Mouse (Mus musculus) midbrain, embryonic 16.5 days (tissue): ENCODE data around the gene Ablim1. TPM values are rescaled to one million over a fixed set of nuclear protein-coding genes. Genes with fewer than 3 reads are reported as not detected.

Source experiments
- ATAC-seq: fragments of 200-750 bp; cut with Nextera tagmentation; 2 replicates; pipeline ENCODE4 v1.8.0; 2017; ENCODE audit warnings: moderate TSS enrichment
- H3K27ac ChIP-seq: fragments of 300-500 bp; sonication (generic); 2 replicates; pipeline ENCODE4 v1.5.1; 2014; ENCODE audit warnings: mild to moderate bottlenecking, low read length, mixed read lengths
- H3K27me3 ChIP-seq: fragments of 300-500 bp; sonication (generic); 2 replicates; pipeline ENCODE4 v1.6.1; 2014; ENCODE audit warnings: low read depth, low read length, mixed read lengths; ENCODE audit not compliant: control insufficient read depth, insufficient read depth
- H3K36me3 ChIP-seq: fragments of 300-500 bp; sonication (generic); 2 replicates; pipeline ENCODE4 v1.6.1; 2014; ENCODE audit warnings: mild to moderate bottlenecking, low read length, moderate library complexity, mixed read lengths; ENCODE audit not compliant: control insufficient read depth, insufficient read depth
- H3K4me1 ChIP-seq: fragments of 300-500 bp; sonication (generic); 2 replicates; pipeline ENCODE4 v1.6.1; 2014; ENCODE audit warnings: mild to moderate bottlenecking, low read length, mixed read lengths; ENCODE audit not compliant: control insufficient read depth, insufficient read depth
- H3K4me2 ChIP-seq: fragments of 300-500 bp; sonication (generic); 2 replicates; pipeline ENCODE4 v1.6.1; 2014; ENCODE audit warnings: mild to moderate bottlenecking, low read length, mixed read lengths
- H3K4me3 ChIP-seq: fragments of 300-500 bp; sonication (generic); 2 replicates; pipeline ENCODE4 v1.5.1; 2014; ENCODE audit warnings: low read depth, mild to moderate bottlenecking, low read length, moderate library complexity, mixed read lengths
- H3K9ac ChIP-seq: fragments of 300-500 bp; sonication (generic); 2 replicates; pipeline ENCODE4 v1.6.1; 2014; ENCODE audit warnings: low read depth, low read length, mixed read lengths
- H3K9me3 ChIP-seq: fragments of 300-500 bp; sonication (generic); replicated peaks from 2 replicates; pipeline ENCODE4 v1.6.1; 2014; ENCODE audit warnings: mild to moderate bottlenecking, low read length, mixed read lengths; ENCODE audit not compliant: control insufficient read depth, poor library complexity, severe bottlenecking
- WGBS: fragments of 180-500 bp; shearing (Covaris S2); extraction: QIAGEN DNeasy Blood & Tissue Kit; methylation state at CpG from one replicate; pipeline ENCODE4 v1.1.7; 2014; 5-methylcytosine and 5-hydroxymethylcytosine counted together
- polyA plus RNA-seq: library from polyadenylated mRNA; unstranded; fragments of >200 nt; fragmentation: Nextera tagmentation; extraction: Ambion mirVana; gene quantifications from 2 replicates; pipeline ENCODE4 v1.2.1, GENCODE M21; 2015

Ablim1 gene
- polyA plus RNA-seq, 1 experiment from 2014 or later = 66.2 TPM

DNA sequence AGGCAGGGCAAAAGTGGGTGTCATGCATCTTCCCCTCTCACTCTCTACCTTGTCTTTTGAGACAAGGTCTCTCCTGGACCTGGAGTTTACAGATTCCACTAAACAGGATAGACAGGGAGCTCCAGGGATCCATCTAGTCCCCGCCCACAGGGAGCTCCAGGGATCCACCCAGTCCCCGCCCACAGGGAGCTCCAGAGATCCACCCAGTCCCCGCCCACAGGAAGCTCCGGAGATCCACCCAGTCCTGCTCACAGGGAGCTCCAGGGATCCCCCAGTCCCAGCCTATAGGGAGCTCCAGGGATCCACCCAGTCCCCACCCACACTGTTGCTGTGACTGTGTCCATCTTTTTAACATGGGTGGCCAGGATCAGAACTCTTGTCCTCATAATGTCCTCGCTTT, 16.7 kb downstream of the Ablim1 start:
- no peaks in the 10 kb centered on the region for H3K4me1 ChIP-seq
- H3K4me3 ChIP-seq = no peak overlapping the region
- no peak for ATAC-seq
- no peaks in the 10 kb centered on the region for H3K27me3 ChIP-seq
- H3K36me3 ChIP-seq = no peaks in the 10 kb centered on the region
- WGBS = 79% methylated on average over 5 of the region's 5 CpGs
- no peak overlapping the region for H3K4me2 ChIP-seq
- no peak overlapping the region for H3K9ac ChIP-seq
- no peaks in the 10 kb centered on the region for H3K9me3 ChIP-seq
- no peak overlapping the region for H3K27ac ChIP-seq

DNA sequence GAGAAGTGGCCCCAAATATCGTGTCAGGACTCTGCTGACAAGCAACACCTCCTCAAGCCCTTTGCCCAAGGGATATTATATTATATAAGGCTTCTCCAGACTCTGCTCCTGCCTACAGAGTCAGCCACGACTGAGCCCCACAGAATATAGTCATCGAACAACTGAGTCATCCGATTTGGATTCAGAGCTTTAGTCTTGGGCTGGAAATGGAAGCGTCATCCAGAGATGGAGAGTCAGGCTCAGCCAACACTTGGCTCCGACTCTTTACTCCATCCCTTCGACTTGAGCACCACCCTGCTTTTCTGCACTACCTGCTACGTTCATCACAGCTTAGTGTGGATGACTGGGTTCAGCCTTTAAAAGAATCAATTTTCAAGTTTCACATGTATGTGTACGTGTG, 17.3 kb downstream of the Ablim1 start:
- no peaks in the 10 kb centered on the region for H3K9me3 ChIP-seq
- no peaks in the 10 kb centered on the region for H3K27me3 ChIP-seq
- no peak overlapping the region for H3K27ac ChIP-seq
- H3K9ac ChIP-seq = no peak overlapping the region
- WGBS = 92% methylated on average over 9 of the region's 9 CpGs
- no peak overlapping the region for H3K4me2 ChIP-seq
- ATAC-seq = no peak
- H3K4me1 ChIP-seq = no peaks in the 10 kb centered on the region
- no peaks in the 10 kb centered on the region for H3K36me3 ChIP-seq
- H3K4me3 ChIP-seq = no peak overlapping the region

DNA sequence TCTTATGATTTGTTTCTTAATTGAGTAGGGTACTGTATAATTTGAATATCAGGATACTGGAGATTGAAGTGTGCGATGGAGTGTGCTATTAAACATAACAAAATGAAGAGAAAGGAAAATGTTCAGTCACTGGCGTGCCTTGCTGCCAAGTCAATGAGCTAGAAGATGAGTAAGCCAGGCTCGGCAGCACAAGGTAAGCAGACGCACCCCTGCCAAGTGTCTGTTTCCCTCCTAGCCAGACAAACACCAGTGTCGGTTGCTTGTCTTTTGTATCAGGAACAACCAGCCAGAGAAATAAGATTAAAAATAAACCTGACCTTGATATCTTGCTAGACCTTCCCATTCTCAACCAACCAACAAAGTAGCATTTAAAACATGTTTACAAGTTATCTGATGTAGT, 18.2 kb downstream of the Ablim1 start:
- Histone ChIP-seq H3K4me1 (no peaks in the 10 kb centered on the region), H3K9me3 (no peaks in the 10 kb centered on the region), H3K36me3 (no peaks in the 10 kb centered on the region), H3K9ac (no peak overlapping the region), H3K4me2 (no peak overlapping the region), H3K4me3 (no peak overlapping the region), H3K27ac (no peak overlapping the region), H3K27me3 (no peaks in the 10 kb centered on the region)
- 77% methylated on average over 5 of the region's 5 CpGs for WGBS
- no peak for ATAC-seq

DNA sequence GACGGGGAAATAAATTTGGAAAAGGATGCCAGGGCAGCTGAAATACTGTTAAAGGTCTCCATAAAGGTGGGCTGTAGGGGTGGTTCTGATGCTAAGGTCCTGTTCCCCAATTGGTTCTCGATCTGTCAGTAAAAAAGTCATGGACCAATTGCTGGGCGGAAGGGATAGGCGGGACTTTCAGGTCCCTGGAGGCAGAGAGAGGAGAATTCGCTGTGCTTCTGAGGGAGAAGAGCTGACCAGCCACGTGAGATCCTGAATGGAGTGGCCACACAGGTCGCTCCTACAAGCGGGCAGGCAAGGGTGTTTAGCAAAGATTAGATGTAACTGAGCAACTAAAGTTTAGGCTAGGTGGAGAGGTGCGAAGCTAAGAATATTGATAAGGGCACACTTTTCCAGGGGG, 19.2 kb downstream of the Ablim1 start:
- H3K4me1 ChIP-seq = no peaks in the 10 kb centered on the region
- no peaks in the 10 kb centered on the region for H3K36me3 ChIP-seq
- 64% methylated on average over 9 of the region's 9 CpGs for WGBS
- H3K9ac ChIP-seq = no peak overlapping the region
- no peaks in the 10 kb centered on the region for H3K27me3 ChIP-seq
- no peak for ATAC-seq
- H3K27ac ChIP-seq = no peak overlapping the region
- no peaks in the 10 kb centered on the region for H3K9me3 ChIP-seq
- H3K4me3 ChIP-seq = no peak overlapping the region
- H3K4me2 ChIP-seq = no peak overlapping the region

DNA sequence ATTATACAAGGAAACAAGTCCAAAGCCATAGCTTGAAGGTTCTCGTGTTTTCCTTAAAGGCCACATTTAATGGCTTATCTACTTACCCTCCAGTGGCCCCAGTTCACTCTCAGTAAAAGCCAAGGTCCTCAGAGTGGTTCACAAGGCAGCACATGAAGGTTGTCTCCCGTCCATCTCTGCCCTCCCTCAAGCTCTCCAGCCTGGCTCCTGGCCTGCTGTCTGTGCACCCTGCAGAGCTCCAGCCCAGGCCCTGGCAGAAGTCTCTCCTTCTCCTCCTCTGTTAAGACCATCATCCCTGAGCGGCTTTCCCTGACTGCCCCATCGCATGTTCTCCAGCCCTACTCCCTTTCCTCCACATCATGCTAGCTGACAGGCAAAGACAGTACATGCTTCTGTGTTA, 20.4 kb downstream of the Ablim1 start:
- H3K9me3 ChIP-seq = no peaks in the 10 kb centered on the region
- WGBS = 84% methylated on average over 4 of the region's 4 CpGs
- H3K27me3 ChIP-seq = no peaks in the 10 kb centered on the region
- no peak overlapping the region for H3K27ac ChIP-seq
- no peak overlapping the region for H3K4me2 ChIP-seq
- H3K36me3 ChIP-seq = no peaks in the 10 kb centered on the region
- H3K9ac ChIP-seq = no peak overlapping the region
- no peaks in the 10 kb centered on the region for H3K4me1 ChIP-seq
- no peak overlapping the region for H3K4me3 ChIP-seq
- ATAC-seq = no peak

DNA sequence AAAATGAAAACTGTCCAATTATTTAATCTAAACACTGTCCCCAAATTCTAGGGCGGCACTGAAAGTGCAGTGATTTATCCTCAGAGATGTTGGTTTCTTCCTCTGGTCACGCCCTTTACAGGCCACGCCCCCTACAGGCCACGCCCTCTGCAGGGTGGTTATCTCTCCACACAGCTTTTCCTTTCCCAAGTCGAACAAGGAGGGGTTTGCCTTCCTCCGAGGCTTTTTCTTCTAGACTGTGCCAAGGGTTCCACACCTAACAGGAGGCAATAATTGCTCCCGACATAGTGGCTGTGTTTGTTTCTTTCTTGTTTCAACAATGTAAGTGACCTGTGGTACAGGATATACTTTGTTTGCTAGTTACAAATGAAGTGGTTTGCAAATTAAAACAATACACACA, 21.0 kb downstream of the Ablim1 start:
- no peaks in the 10 kb centered on the region for H3K4me1 ChIP-seq
- no peak overlapping the region for H3K27ac ChIP-seq
- no peaks in the 10 kb centered on the region for H3K9me3 ChIP-seq
- no peak overlapping the region for H3K4me2 ChIP-seq
- H3K9ac ChIP-seq = no peak overlapping the region
- ATAC-seq = no peak
- no peaks in the 10 kb centered on the region for H3K36me3 ChIP-seq
- 43% methylated on average over 7 of the region's 7 CpGs for WGBS
- no peak overlapping the region for H3K4me3 ChIP-seq
- no peaks in the 10 kb centered on the region for H3K27me3 ChIP-seq

DNA sequence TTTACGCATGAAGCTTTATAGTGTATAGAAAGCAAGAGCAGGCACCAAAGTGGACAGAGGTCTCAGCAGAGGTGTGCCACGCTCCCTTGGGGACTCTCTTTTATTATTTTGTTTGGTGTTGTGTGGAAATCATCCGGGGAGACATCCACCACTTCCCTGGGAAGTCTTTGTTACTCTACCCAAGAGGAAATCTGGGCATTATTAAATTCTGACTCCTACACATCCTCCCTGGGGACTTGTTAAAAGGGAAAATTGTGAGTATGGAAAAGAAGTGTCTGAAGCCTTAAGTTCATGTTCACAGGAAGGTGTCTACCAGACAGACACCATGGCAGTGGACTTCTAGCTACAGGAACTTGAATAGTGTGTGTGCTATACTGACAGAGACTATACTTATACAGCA, 31.4 kb downstream of the Ablim1 start:
- no peak overlapping the region for H3K9ac ChIP-seq
- H3K9me3 ChIP-seq = no peaks in the 10 kb centered on the region
- no peaks in the 10 kb centered on the region for H3K36me3 ChIP-seq
- H3K27me3 ChIP-seq = no peaks in the 10 kb centered on the region
- 57% methylated on average over 3 of the region's 3 CpGs for WGBS
- H3K4me2 ChIP-seq = no peak overlapping the region
- ATAC-seq = no peak
- H3K27ac ChIP-seq = no peak overlapping the region
- H3K4me1 ChIP-seq = peaks cover 10% of the 10 kb centered on the region
- no peak overlapping the region for H3K4me3 ChIP-seq

DNA sequence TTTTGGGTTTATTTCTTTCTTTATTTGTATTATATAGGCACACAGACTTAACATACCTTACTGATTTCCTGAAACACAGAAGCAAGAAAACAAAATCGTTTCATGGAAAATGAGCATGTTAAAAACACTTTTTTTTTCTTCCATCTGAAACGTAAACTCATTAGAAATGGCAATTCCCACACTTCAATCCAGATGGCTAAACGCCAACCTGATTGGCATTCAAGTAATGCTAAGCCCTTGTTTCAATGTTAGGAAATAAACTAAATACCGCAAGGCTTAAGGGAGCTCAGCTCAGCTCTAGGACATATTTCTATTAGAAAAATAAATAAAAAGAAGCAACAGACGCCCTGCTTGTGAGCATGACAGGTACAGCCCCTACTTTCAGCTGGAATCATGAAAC, 32.1 kb downstream of the Ablim1 start:
- Histone ChIP-seq H3K36me3 (no peaks in the 10 kb centered on the region), H3K9ac (no peak overlapping the region), H3K27ac (no peak overlapping the region), H3K9me3 (no peaks in the 10 kb centered on the region), H3K4me3 (no peak overlapping the region), H3K4me2 (no peak overlapping the region), H3K4me1 (peaks cover 11% of the 10 kb centered on the region), H3K27me3 (no peaks in the 10 kb centered on the region)
- ATAC-seq = no peak
- WGBS = 31% methylated on average over 5 of the region's 5 CpGs

DNA sequence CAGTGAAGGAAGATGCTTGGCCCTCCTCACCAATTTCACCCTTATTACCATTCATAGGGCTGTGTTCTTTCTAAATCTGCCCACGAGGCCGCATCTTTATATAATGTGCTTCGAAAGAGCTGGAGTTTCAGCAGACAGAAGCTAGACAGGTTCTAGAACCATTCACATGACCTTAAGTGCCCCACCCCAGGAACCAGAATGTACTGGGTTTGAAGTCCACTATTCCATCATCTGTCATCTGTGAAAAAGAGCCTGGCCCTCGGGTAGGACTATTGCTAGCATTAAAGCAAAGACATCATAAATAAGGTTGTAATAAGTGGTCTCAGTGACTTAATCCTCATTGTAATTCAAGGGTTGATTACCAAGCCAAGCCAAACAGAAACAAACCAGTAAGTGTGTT, 35.1 kb downstream of the Ablim1 start:
- Histone ChIP-seq H3K4me1 (peaks cover 23% of the 10 kb centered on the region), H3K9me3 (no peaks in the 10 kb centered on the region), H3K27ac (no peak overlapping the region), H3K4me3 (no peak overlapping the region), H3K36me3 (no peaks in the 10 kb centered on the region), H3K9ac (no peak overlapping the region), H3K27me3 (no peaks in the 10 kb centered on the region), H3K4me2 (no peak overlapping the region)
- ATAC-seq = no peak
- 75% methylated on average over 4 of the region's 4 CpGs for WGBS

DNA sequence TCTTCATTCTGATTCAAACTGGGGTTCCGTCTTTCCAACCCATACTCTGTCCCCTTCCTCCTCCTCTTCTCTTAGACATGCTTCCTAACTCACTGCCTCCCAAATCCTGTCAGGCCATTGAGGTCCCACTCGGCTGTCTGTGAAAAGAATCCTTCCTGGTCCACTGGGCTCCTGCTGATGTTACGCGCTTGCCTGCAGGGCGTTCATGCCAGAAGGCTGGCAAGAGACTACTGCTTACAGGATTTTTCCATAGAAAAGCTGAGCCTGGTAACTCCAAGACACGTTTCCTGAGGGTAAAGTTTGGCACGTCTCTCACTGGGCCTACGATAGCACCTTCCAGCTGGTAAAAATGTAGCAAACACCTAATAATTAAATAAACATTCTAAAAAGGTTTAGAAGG, 36.5 kb downstream of the Ablim1 start:
- no peak overlapping the region for H3K4me3 ChIP-seq
- 56% methylated on average over 8 of the region's 8 CpGs for whole genome bisulfite sequencing
- no peak overlapping the region for H3K27ac ChIP-seq

More for the DNA sequence above, 36.5 kb downstream of the Ablim1 start:
- no peaks in the 10 kb centered on the region for H3K36me3 ChIP-seq
- no peak overlapping the region for H3K4me2 ChIP-seq
- H3K9ac ChIP-seq = no peak overlapping the region
- H3K27me3 ChIP-seq = no peaks in the 10 kb centered on the region
- peaks cover 27% of the 10 kb centered on the region for H3K4me1 ChIP-seq
- ATAC-seq = no peak
- H3K9me3 ChIP-seq = no peaks in the 10 kb centered on the region
